In genomic region chr2:127335078-127335541, GRCm38 (mm10) we compare ENCODE assay signal across 8 mouse cellular contexts. TPM values are rescaled to one million over a fixed set of nuclear protein-coding genes. Genes with fewer than 3 reads are reported as not detected.
A peak's percentile ranks its signal among the peaks of the same experiment; 100 is the strongest.
DNase-seq lines count a peak whose midpoint lies in the region; ATAC-seq and TF ChIP-seq lines count a peak whose summit lies in the region.
"Had no signal": no experiment of that assay in that cellular context is flagged by ENCODE, and none has a peak within 500 bp of the region (broad histone marks: within the 10 kb centered on the region; RNA-seq: fewer than 3 reads in every experiment).

No protein-coding gene starts in this region.

- TF ChIP-seq CTCF in lung, embryonic 14.5 days (IDR thresholded peaks at IDR 0.05; ENCODE audit: low read depth), result no peak

- 0 out of 2 replicates have a peak, but pooled peaks cover 2% of the 10 kb centered on the region for H3K36me3 ChIP-seq in lung, embryonic 14.5 days (ENCODE audit: insufficient read depth)
- no peaks in the 10 kb centered on the region for H3K36me3 ChIP-seq in embryonic facial prominence, embryonic 14.5 days (ENCODE audit: control insufficient read depth, insufficient read depth, low read length)
- no peaks in the 10 kb centered on the region for H3K36me3 ChIP-seq in forebrain, embryonic 14.5 days (ENCODE audit: control insufficient read depth, insufficient read depth, low read length)

- H3K9me3 ChIP-seq in lung, embryonic 14.5 days (ENCODE audit: low read depth, low read length), result no peaks in the 10 kb centered on the region
- H3K9me3 ChIP-seq in embryonic facial prominence, embryonic 14.5 days (ENCODE audit: control insufficient read depth, low read length), result no peaks in the 10 kb centered on the region
- H3K9me3 ChIP-seq in forebrain, embryonic 14.5 days (replicated peaks; ENCODE audit: control insufficient read depth, low read length), result no peaks in the 10 kb centered on the region

- H3K27ac ChIP-seq in lung, embryonic 14.5 days (ENCODE audit: low read depth), result no peak overlapping the region
- H3K27ac ChIP-seq in embryonic facial prominence, embryonic 14.5 days (replicated peaks; ENCODE audit: low read depth, low read length), result no peak overlapping the region
- H3K27ac ChIP-seq in forebrain, embryonic 14.5 days (ENCODE audit: low read depth, low read length), result no peak overlapping the region

- no peaks in the 10 kb centered on the region for H3K4me1 ChIP-seq in lung, embryonic 14.5 days (ENCODE audit: insufficient read depth)
- H3K4me1 ChIP-seq in embryonic facial prominence, embryonic 14.5 days (ENCODE audit: control insufficient read depth, insufficient read depth, low read length), result no peaks in the 10 kb centered on the region; the same call in none of the 2 replicates
- H3K4me1 ChIP-seq in forebrain, embryonic 14.5 days (ENCODE audit: control insufficient read depth, insufficient read depth, low read length), result no peaks in the 10 kb centered on the region

- ATAC-seq in lung, embryonic 14.5 days (ENCODE audit: insufficient read depth), result no peak
- no peak for ATAC-seq in embryonic facial prominence, embryonic 14.5 days (ENCODE audit: low read depth)
- no peak for ATAC-seq in forebrain, embryonic 14.5 days

- H3K27me3 ChIP-seq in lung, embryonic 14.5 days (ENCODE audit: insufficient read depth, low read length), result peaks cover 20% of the 10 kb centered on the region
- H3K27me3 ChIP-seq in embryonic facial prominence, embryonic 14.5 days (replicated peaks; ENCODE audit: control insufficient read depth, insufficient read depth, low read length), result peaks cover 29% of the 10 kb centered on the region; the same call in 1 of the 2 replicates
- H3K27me3 ChIP-seq in forebrain, embryonic 14.5 days (replicated peaks; ENCODE audit: control insufficient read depth, insufficient read depth, low read length), result peaks cover 17% of the 10 kb centered on the region

- no peak overlapping the region for H3K4me3 ChIP-seq in lung, embryonic 14.5 days (ENCODE audit: low read depth, low read length)
- H3K4me3 ChIP-seq in embryonic facial prominence, embryonic 14.5 days (ENCODE audit: low read depth, low read length), result no peak overlapping the region
- no peak overlapping the region for H3K4me3 ChIP-seq in forebrain, embryonic 14.5 days (ENCODE audit: low read depth, low read length)

- H3K9ac ChIP-seq in lung, embryonic 14.5 days, result no peak overlapping the region
- no peak overlapping the region for H3K9ac ChIP-seq in embryonic facial prominence, embryonic 14.5 days (ENCODE audit: low read depth, low read length)
- H3K9ac ChIP-seq in forebrain, embryonic 14.5 days (ENCODE audit: low read length), result no peak overlapping the region

- peak overlapping the region; percentile 92; the same call in 1 of the 2 replicates for H3K4me2 ChIP-seq in lung, embryonic 14.5 days
- H3K4me2 ChIP-seq in embryonic facial prominence, embryonic 14.5 days (ENCODE audit: low read depth, low read length), result peak overlapping the region; percentile 97; the same call in 1 of the 2 replicates
- no peak overlapping the region for H3K4me2 ChIP-seq in forebrain, embryonic 14.5 days (ENCODE audit: low read length)

- no peak for DNase-seq in lung, embryonic 14.5 days
- DNase-seq in lung, postnatal 10 days, result no peak
- no peak for DNase-seq in embryonic facial prominence, embryonic 14.5 days (ENCODE audit: low spot score)
- DNase-seq in lung, postnatal 36 days, result peak; percentile 49
- DNase-seq in thymus, postnatal 25 days, result peak; percentile 90
- DNase-seq in forebrain, embryonic 14.5 days (ENCODE audit: low spot score), result no peak
- DNase-seq in left cerebral cortex, adult 18-20 months (ENCODE audit: low spot score in 2 of 2), result no peak

- 51% methylated on average over 11 of the region's 11 CpGs for WGBS in lung, embryonic 14.5 days
- 37% methylated on average over 11 of the region's 11 CpGs for WGBS in embryonic facial prominence, embryonic 14.5 days
- WGBS in forebrain, embryonic 14.5 days, result 49% methylated on average over 11 of the region's 11 CpGs

RNA-seq across cellular contexts. Expression of gene Dusp2, which starts 0.8 kb away (rescaled TPM):
- polyA plus RNA-seq in lung, embryonic 14.5 days (2014; fragmentation: Nextera tagmentation; extraction: Ambion mirVana), result 12.3 and 15.7 TPM in 2 replicates
- 7.1 and 7.4 TPM in 2 replicates for polyA plus RNA-seq in embryonic facial prominence, embryonic 14.5 days (2014; fragmentation: Nextera tagmentation; extraction: Ambion mirVana)
- 5.6 and 7.4 TPM in 2 replicates for polyA plus RNA-seq in forebrain, embryonic 14.5 days (2014; fragmentation: Nextera tagmentation; extraction: Ambion mirVana)
- 1 to 10 TPM; 2.1 to 2.6 TPM for total RNA-seq in left cerebral cortex, adult 18-20 months (2021)

RNA-seq across cellular contexts. Expression of gene Astl, which starts 3.3 kb away (rescaled TPM):
- polyA plus RNA-seq in lung, embryonic 14.5 days (2014; fragmentation: Nextera tagmentation; extraction: Ambion mirVana), result not detected in 2 replicates
- 0.09 and 0.14 TPM in 2 replicates for polyA plus RNA-seq in embryonic facial prominence, embryonic 14.5 days (2014; fragmentation: Nextera tagmentation; extraction: Ambion mirVana)
- polyA plus RNA-seq in forebrain, embryonic 14.5 days (2014; fragmentation: Nextera tagmentation; extraction: Ambion mirVana), result not detected in 2 replicates
- not detected for total RNA-seq in left cerebral cortex, adult 18-20 months (2021)
- total RNA-seq: adrenal gland, adult 2 months had no signal
- polyA plus RNA-seq: adrenal gland, adult 2 months had no signal

RNA-seq across cellular contexts. Expression of gene Adra2b, which starts 27.9 kb away (rescaled TPM):
- polyA plus RNA-seq in lung, embryonic 14.5 days (2014; fragmentation: Nextera tagmentation; extraction: Ambion mirVana), result not detected in 2 replicates
- 0.51 and 0.72 TPM in 2 replicates for polyA plus RNA-seq in embryonic facial prominence, embryonic 14.5 days (2014; fragmentation: Nextera tagmentation; extraction: Ambion mirVana)
- polyA plus RNA-seq in forebrain, embryonic 14.5 days (2014; fragmentation: Nextera tagmentation; extraction: Ambion mirVana), result 0.36 and 0.43 TPM in 2 replicates
- total RNA-seq in left cerebral cortex, adult 18-20 months (2021), result 1 to 10 TPM in 1 of 2 experiments, under 1 TPM in 1; 0.60 to 1.0 TPM

Comparison
In these comparisons a context has a peak if more than half of its experiments do, and no peak if none do; other contexts are left out.
1. DNase-seq: peak in lung, postnatal 36 days (single experiment) and thymus, postnatal 25 days (single experiment); none in lung, embryonic 14.5 days (single experiment), lung, postnatal 10 days (single experiment), embryonic facial prominence, embryonic 14.5 days (single experiment), forebrain, embryonic 14.5 days (single experiment) and left cerebral cortex, adult 18-20 months (0 of 2).